Mouse (Mus musculus) kidney, adult 2 months (tissue): ENCODE data around the gene 5730596B20Rik.

Experiments
- CTCF ChIP-seq: fragments of 200-500 bp; conservative IDR thresholded peaks from 2 replicates; pipeline ENCODE4 v1.5.1; 2011; ENCODE audit warnings: low read depth, mild to moderate bottlenecking, control low read depth, low read length, moderate library complexity, mixed read lengths; ENCODE audit not compliant: insufficient read depth, insufficient read length
- POLR2A ChIP-seq: fragments of 200-500 bp; IDR thresholded peaks from one replicate; pipeline ENCODE4 v1.6.1; 2011; ENCODE audit warnings: low read depth, low read length, control low read depth

- TF ChIP-seq CTCF (no peak), POLR2A (no peak)
These were observed 9.5 kb upstream of the 5730596B20Rik start for GRCm38 (mm10) chr6:52167736-52168161.
